Mouse (Mus musculus): ENCODE results near the gene H2al1o.
"Not testable (repeated sequence)": the region's sequence is repeated elsewhere in the genome, so short reads cannot be mapped to it uniquely, and the experiment has no call there.

H2al1o gene

DNA sequence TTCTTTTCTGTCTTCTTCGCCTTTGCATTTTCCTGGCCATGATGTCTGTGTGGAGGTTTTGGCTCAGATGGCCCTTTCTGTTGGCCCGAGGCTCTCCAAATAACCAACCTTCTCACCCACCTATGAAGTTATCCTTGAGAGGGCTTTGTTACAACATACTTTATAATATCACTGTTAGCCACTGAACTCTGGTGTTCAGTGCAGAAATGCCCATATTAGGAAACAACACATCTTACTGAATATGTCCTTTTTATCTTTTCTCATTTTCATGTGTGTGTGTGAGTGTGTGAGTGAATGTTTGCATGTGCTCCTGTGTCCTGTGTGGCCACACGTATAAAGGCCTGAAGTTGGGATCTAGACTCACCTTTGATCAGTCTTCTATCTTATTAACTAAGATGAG, at the start of gene H2al1o:
H2al1o (minus strand) TSS at position 101 of the 400 bp plus-strand sequence.
- DNase-seq (ENCODE audit: low spot score in 2 of 2): not testable (repeated sequence)

DNA sequence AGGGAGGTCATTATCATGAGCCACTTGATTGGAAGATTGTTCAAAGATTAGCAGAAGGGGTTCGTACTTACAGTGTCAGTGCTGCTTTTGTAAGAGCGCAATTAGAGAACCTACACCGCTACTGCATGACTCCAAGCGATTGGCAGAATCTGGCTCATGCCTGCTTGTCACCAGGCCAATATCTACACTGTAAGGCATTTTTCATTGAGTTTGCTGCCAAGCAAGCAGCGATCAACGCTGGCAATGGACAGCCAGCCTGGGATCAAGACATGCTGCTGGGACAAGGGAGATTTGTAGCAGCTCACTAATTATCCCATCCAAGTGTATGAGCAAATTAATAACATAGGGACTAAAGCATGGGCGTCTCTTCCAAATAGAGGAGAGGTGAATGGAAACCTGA, 25.8 kb upstream of the H2al1o start:
- DNase-seq (ENCODE audit: low spot score in 2 of 2): not testable (repeated sequence)

DNA sequence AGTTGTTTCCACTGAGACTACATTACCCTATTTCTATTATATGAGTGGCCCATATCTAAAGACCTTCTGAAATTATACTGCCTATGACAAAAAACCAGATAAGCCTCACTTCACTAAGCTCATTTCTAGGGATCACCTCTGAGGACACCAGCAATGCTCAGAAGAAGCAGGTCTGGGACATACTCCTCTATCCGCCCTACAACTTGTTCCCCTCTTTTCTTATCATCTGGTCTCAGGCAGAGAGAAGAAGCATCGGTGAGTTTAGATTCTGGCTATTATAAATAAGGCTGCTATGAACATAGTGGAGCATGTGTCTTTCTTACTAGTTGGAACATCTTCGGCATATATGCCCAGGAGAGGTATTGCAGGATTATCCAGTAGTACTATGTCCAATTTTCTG, 35.3 kb downstream of the H2al1o start:
- no peak for DNase-seq (ENCODE audit: low spot score in 2 of 2)

Measured in frontal cortex, postnatal 36 days (tissue).